Comparison of ENCODE assay signal across 8 mouse cellular contexts in the genomic region with DNA sequence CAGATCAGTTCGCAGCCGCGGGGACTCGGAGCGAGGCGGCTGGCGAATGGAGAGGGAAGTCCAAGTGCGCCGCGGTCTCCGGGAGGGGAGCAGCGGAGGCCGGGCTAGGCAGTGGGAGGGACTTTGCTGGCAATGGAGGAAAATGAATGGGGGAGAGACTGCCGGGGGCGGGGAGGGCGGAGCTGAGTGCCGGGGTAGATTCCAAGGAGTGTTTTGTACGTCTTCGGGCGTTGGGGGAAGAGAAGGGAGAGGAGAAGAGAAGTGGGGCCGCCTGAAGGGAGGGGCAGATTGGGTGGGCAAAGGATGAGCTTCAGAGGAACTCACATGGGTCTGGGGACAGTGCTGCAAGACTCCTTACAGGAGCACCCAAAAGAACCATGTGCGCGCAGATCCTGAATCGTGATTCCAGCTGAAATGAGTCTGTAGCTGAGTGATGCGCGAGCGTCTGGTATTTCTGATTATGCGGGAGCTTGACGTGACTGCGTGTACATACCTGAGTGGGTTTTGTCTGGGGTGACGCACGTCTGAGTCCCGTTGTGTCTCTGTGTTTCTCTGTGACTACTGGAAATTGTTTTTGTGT. TPM values are rescaled to one million over a fixed set of nuclear protein-coding genes. Genes with fewer than 3 reads are reported as not detected.
A peak's percentile ranks its signal among the peaks of the same experiment; 100 is the strongest.
DNase-seq lines count a peak whose midpoint lies in the region; ATAC-seq and TF ChIP-seq lines count a peak whose summit lies in the region.

A gene (minus strand): TSS at position 76 of the 580 bp plus-strand sequence.

- no peak for TF ChIP-seq CTCF in cortical plate, adult 2 months (IDR thresholded peaks at IDR 0.05; ENCODE audit: extremely low read depth, insufficient read depth, low read length)
- TF ChIP-seq CTCF in heart, postnatal 0 days (IDR thresholded peaks at IDR 0.05; ENCODE audit: low read depth): no peak
- TF ChIP-seq CTCF in left cerebral cortex, adult 2 months (IDR thresholded peaks at IDR 0.05): no peak

- TF ChIP-seq POLR2A in cortical plate, adult 2 months (IDR thresholded peaks at IDR 0.05; ENCODE audit: extremely low read depth, insufficient read depth, low read length): peak; percentile 85; the same call in 1 of the 2 replicates

- peak within 1 kb of the TSS; percentile 91 for H3K4me3 ChIP-seq in cortical plate, adult 2 months (ENCODE audit: insufficient read depth, low read length)
- peak within 1 kb of the TSS; percentile 41 for H3K4me3 ChIP-seq in heart, postnatal 0 days (ENCODE audit: low read depth, low read length)
- H3K4me3 ChIP-seq in left cerebral cortex, adult 2 months: peak within 1 kb of the TSS; percentile 87

- H3K9me3 ChIP-seq in heart, postnatal 0 days (replicated peaks; ENCODE audit: control insufficient read depth, low read length): no peaks in the 10 kb centered on the region

- no peak within 1 kb of the TSS for H3K9ac ChIP-seq in heart, postnatal 0 days (replicated peaks; ENCODE audit: low read depth, low read length)

- H3K4me1 ChIP-seq in cortical plate, adult 2 months (ENCODE audit: control insufficient read depth, insufficient read depth, low read length): no peaks in the 10 kb centered on the region
- no peaks in the 10 kb centered on the region for H3K4me1 ChIP-seq in heart, postnatal 0 days (ENCODE audit: control insufficient read depth, insufficient read depth)

- H3K36me3 ChIP-seq in heart, postnatal 0 days (replicated peaks; ENCODE audit: control insufficient read depth, insufficient read depth, low read length): no peaks in the 10 kb centered on the region

- H3K4me2 ChIP-seq in heart, postnatal 0 days (ENCODE audit: low read depth, low read length): peak within 1 kb of the TSS; percentile 64

- DNase-seq in urinary bladder, adult 2 months (ENCODE audit: low spot score): peak; percentile 25
- no peak for DNase-seq in urinary bladder, postnatal 10 days (ENCODE audit: low spot score)
- peak; percentile 16 for DNase-seq in heart, postnatal 0 days (ENCODE audit: low spot score)
- DNase-seq in left cerebral cortex, adult 2 months (ENCODE audit: extremely low spot score in 1 of 2, low spot score in 2 of 2): peak; percentile 90 to 91
- peak; percentile 41 for DNase-seq in lung, postnatal 14 days
- peak; percentile 87 for DNase-seq in right cerebral cortex, postnatal 14 days
- no peak for DNase-seq in B cell, adult 2 months

- intact Hi-C loops in left cerebral cortex, adult 2 months (cut with DNase I): loop anchor here (1.0 to 10.0 kb wide), 9 partner anchors 61 to 1300 kb away; no protein-coding TSS in a partner anchor

- WGBS in heart, postnatal 0 days: under 1% methylated on average over 30 of the region's 33 CpGs

- peak within 1 kb of the TSS; percentile 91 for H3K27ac ChIP-seq in cortical plate, adult 2 months (ENCODE audit: insufficient read depth, low read length)
- H3K27ac ChIP-seq in heart, postnatal 0 days (ENCODE audit: low read depth): no peak within 1 kb of the TSS
- peak within 1 kb of the TSS; percentile 94 for H3K27ac ChIP-seq in left cerebral cortex, adult 2 months

- peaks cover 21% of the 10 kb centered on the region for H3K27me3 ChIP-seq in heart, postnatal 0 days (ENCODE audit: control insufficient read depth, insufficient read depth, low read length)

- ATAC-seq in heart, postnatal 0 days (ENCODE audit: insufficient read depth, low read depth): no peak; the same call in 1 of the 2 replicates

- TF ChIP-seq EP300 in heart, postnatal 0 days (IDR thresholded peaks at IDR 0.05; ENCODE audit: low read depth): no peak

RNA-seq across cellular contexts. Expression of the gene that starts here (rescaled TPM):
- 0.77 and 1.3 TPM in 2 replicates for polyA plus RNA-seq in urinary bladder, adult 2 months (2012; rRNA removed)
- polyA plus RNA-seq in cortical plate, adult 2 months (2012; rRNA removed): 122 and 132 TPM in 2 replicates
- total RNA-seq in heart, postnatal 0 days (2014; rRNA removed; ENCODE audit: low replicate concordance): 0.08 TPM in 1 of 2 replicates, not detected in the other
- polyA plus RNA-seq in heart, postnatal 0 days (2015; fragmentation: Nextera tagmentation; extraction: Ambion mirVana): 0.56 and 0.70 TPM in 2 replicates
- 100 to 1,000 TPM; 250 to 282 TPM for total RNA-seq in left cerebral cortex, adult 2 months (2021)

Comparison
In these comparisons a context has a peak if more than half of its experiments do, and no peak if none do; other contexts are left out.
1. RNA of the gene that starts here (total RNA-seq): 250 to 282 TPM in left cerebral cortex, adult 2 months; 0.08 TPM in heart, postnatal 0 days; every median in the first group is over 100 times any median in the second.
2. RNA of the gene that starts here (polyA plus RNA-seq): 122 to 132 TPM in cortical plate, adult 2 months; 0.77 to 1.3 TPM in urinary bladder, adult 2 months and 0.56 to 0.70 TPM in heart, postnatal 0 days; every median in the first group is over 10 times any median in the second.
3. DNase-seq: peak in urinary bladder, adult 2 months (single experiment), left cerebral cortex, adult 2 months (2 of 2), lung, postnatal 14 days (single experiment) and right cerebral cortex, postnatal 14 days (single experiment); none in urinary bladder, postnatal 10 days (single experiment) and B cell, adult 2 months (0 of 2).
4. Peak in DNase-seq, H3K4me3 ChIP-seq and H3K4me2 ChIP-seq in heart, postnatal 0 days; RNA of the gene not detected or under 1 TPM.
5. H3K4me3 ChIP-seq: peak in every context shown above with its lines; median percentile 91 in cortical plate, adult 2 months; 87 in left cerebral cortex, adult 2 months; 41 in heart, postnatal 0 days.